Comparison of ENCODE assay signal across 16 mouse cellular contexts in genomic region chr4:95417075-95417474, GRCm38 (mm10).
DNase-seq lines count a peak whose midpoint lies in the region; ATAC-seq and TF ChIP-seq lines count a peak whose summit lies in the region.
"Had no signal": no experiment of that assay in that cellular context is flagged by ENCODE, and none has a peak within 500 bp of the region (broad histone marks: within the 10 kb centered on the region; RNA-seq: fewer than 3 reads in every experiment).

No protein-coding gene starts in this region.

- no peak for TF ChIP-seq POLR2A in ES-Bruce4 (IDR thresholded peaks at IDR 0.05; ENCODE audit: insufficient read depth, low read length)

- no peak overlapping the region for H3K27ac ChIP-seq in heart, embryonic 11.5 days (ENCODE audit: low read depth, low read length)
- H3K27ac ChIP-seq in ES-Bruce4 (ENCODE audit: insufficient read depth, low read length) = no peak overlapping the region
- no peak overlapping the region for H3K27ac ChIP-seq in stomach, postnatal 0 days (replicated peaks)
- no peak overlapping the region for H3K27ac ChIP-seq in liver, postnatal 0 days (ENCODE audit: low read depth)
- H3K27ac ChIP-seq: forebrain, embryonic 15.5 days; liver, embryonic 14.5 days; midbrain, embryonic 13.5 days had no signal

- peak; percentile 61 for DNase-seq in heart, adult 11 months
- peak; percentile 24 for DNase-seq in adrenal gland, postnatal 14 days
- DNase-seq in kidney, postnatal 10 days = peak; percentile 32
- no peak for DNase-seq in right cerebral cortex, adult 18-20 months
- DNase-seq in stomach, postnatal 0 days (ENCODE audit: low spot score) = no peak
- DNase-seq in liver, postnatal 0 days = no peak
- DNase-seq: cerebellum, adult 11-12 months; layer of hippocampus, postnatal 36 days; lung, postnatal 14 days; thymus, adult 18-20 months had no signal

- TF ChIP-seq EP300 in ES-Bruce4 (IDR thresholded peaks at IDR 0.05; ENCODE audit: insufficient read depth, low read depth, low read length) = peak; percentile 86
- TF ChIP-seq EP300 in stomach, postnatal 0 days (optimal IDR thresholded peaks at IDR 0.05) = no peak
- TF ChIP-seq EP300 in liver, postnatal 0 days (IDR thresholded peaks at IDR 0.05; ENCODE audit: low read depth) = no peak

- 35% methylated on average over 2 of the region's 2 CpGs for WGBS in heart, embryonic 11.5 days (ENCODE audit: insufficient replicate concordance)
- WGBS in stomach, postnatal 0 days = 54% methylated on average over 2 of the region's 2 CpGs
- 24% methylated on average over 2 of the region's 2 CpGs for WGBS in liver, postnatal 0 days (ENCODE audit: insufficient replicate concordance)

- ATAC-seq in heart, embryonic 11.5 days (replicated peaks; ENCODE audit: insufficient number of reproducible peaks, low FRiP score, low TSS enrichment) = no peak
- no peak for ATAC-seq in stomach, postnatal 0 days (ENCODE audit: low FRiP score, low TSS enrichment)
- no peak for ATAC-seq in liver, postnatal 0 days
- ATAC-seq: forebrain, embryonic 15.5 days; hindbrain, embryonic 16.5 days; midbrain, embryonic 13.5 days had no signal

- H3K9ac ChIP-seq in heart, embryonic 11.5 days (ENCODE audit: low read depth, low read length) = no peak overlapping the region
- no peak overlapping the region for H3K9ac ChIP-seq in ES-Bruce4 (ENCODE audit: low read depth, poor library complexity, severe bottlenecking)
- no peak overlapping the region for H3K9ac ChIP-seq in stomach, postnatal 0 days (ENCODE audit: low read length)
- H3K9ac ChIP-seq in liver, postnatal 0 days (replicated peaks) = no peak overlapping the region
- H3K9ac ChIP-seq: forebrain, embryonic 15.5 days; liver, embryonic 14.5 days; midbrain, embryonic 13.5 days had no signal

- H3K27me3 ChIP-seq in heart, embryonic 11.5 days (ENCODE audit: control insufficient read depth, insufficient read depth, low read length) = no peaks in the 10 kb centered on the region
- no peaks in the 10 kb centered on the region; the same call in 1 of the 2 replicates for H3K27me3 ChIP-seq in ES-Bruce4 (ENCODE audit: control insufficient read depth, insufficient read depth, low read length, poor library complexity, severe bottlenecking)
- H3K27me3 ChIP-seq in stomach, postnatal 0 days (ENCODE audit: control insufficient read depth, insufficient read depth, low read length) = no peaks in the 10 kb centered on the region
- no peaks in the 10 kb centered on the region for H3K27me3 ChIP-seq in liver, postnatal 0 days (ENCODE audit: insufficient read depth, low read length)
- H3K27me3 ChIP-seq: forebrain, embryonic 15.5 days; midbrain, embryonic 13.5 days had no signal

- no peak overlapping the region for H3K4me2 ChIP-seq in heart, embryonic 11.5 days
- no peak overlapping the region for H3K4me2 ChIP-seq in stomach, postnatal 0 days (replicated peaks; ENCODE audit: low read depth)
- no peak overlapping the region for H3K4me2 ChIP-seq in liver, postnatal 0 days (ENCODE audit: low read depth, low read length)
- H3K4me2 ChIP-seq: forebrain, embryonic 15.5 days; midbrain, embryonic 13.5 days had no signal

- no peaks in the 10 kb centered on the region for H3K9me3 ChIP-seq in heart, embryonic 11.5 days (replicated peaks; ENCODE audit: control insufficient read depth, low read length)
- H3K9me3 ChIP-seq in ES-Bruce4 (replicated peaks; ENCODE audit: control insufficient read depth, insufficient read depth, low read length, poor library complexity, severe bottlenecking) = no peaks in the 10 kb centered on the region
- H3K9me3 ChIP-seq in stomach, postnatal 0 days (ENCODE audit: control insufficient read depth, low read length) = 0 out of 2 replicates have a peak, but pooled peaks cover 4% of the 10 kb centered on the region
- H3K9me3 ChIP-seq in liver, postnatal 0 days (ENCODE audit: low read length) = no peaks in the 10 kb centered on the region
- H3K9me3 ChIP-seq: forebrain, embryonic 15.5 days had no signal

- no peaks in the 10 kb centered on the region for H3K4me1 ChIP-seq in heart, embryonic 11.5 days (ENCODE audit: control insufficient read depth, insufficient read depth, low read length)
- peaks cover 3% of the 10 kb centered on the region for H3K4me1 ChIP-seq in ES-Bruce4 (ENCODE audit: control insufficient read depth, insufficient read depth, low read length)
- no peaks in the 10 kb centered on the region for H3K4me1 ChIP-seq in stomach, postnatal 0 days (replicated peaks; ENCODE audit: control insufficient read depth, insufficient read depth)
- no peaks in the 10 kb centered on the region for H3K4me1 ChIP-seq in liver, postnatal 0 days (ENCODE audit: insufficient read depth)
- H3K4me1 ChIP-seq: forebrain, embryonic 15.5 days; midbrain, embryonic 13.5 days had no signal

- no peaks in the 10 kb centered on the region for H3K36me3 ChIP-seq in heart, embryonic 11.5 days (ENCODE audit: control insufficient read depth, insufficient read depth, low read length)
- H3K36me3 ChIP-seq in ES-Bruce4 (ENCODE audit: control insufficient read depth, insufficient read depth, low read length, poor library complexity, severe bottlenecking) = no peaks in the 10 kb centered on the region
- no peaks in the 10 kb centered on the region for H3K36me3 ChIP-seq in stomach, postnatal 0 days (ENCODE audit: control insufficient read depth, insufficient read depth, low read length)
- H3K36me3 ChIP-seq in liver, postnatal 0 days (replicated peaks; ENCODE audit: insufficient read depth, low read length) = no peaks in the 10 kb centered on the region
- H3K36me3 ChIP-seq: forebrain, embryonic 15.5 days; midbrain, embryonic 13.5 days had no signal

- no peak overlapping the region for H3K4me3 ChIP-seq in heart, embryonic 11.5 days (ENCODE audit: low read depth, low read length)
- H3K4me3 ChIP-seq in ES-Bruce4 (ENCODE audit: low read depth, low read length) = no peak overlapping the region
- no peak overlapping the region for H3K4me3 ChIP-seq in stomach, postnatal 0 days (ENCODE audit: low read depth, low read length)
- H3K4me3 ChIP-seq in liver, postnatal 0 days (ENCODE audit: low read depth, low read length) = no peak overlapping the region
- H3K4me3 ChIP-seq: forebrain, embryonic 15.5 days; midbrain, embryonic 13.5 days had no signal

- TF ChIP-seq CTCF in ES-Bruce4 (IDR thresholded peaks at IDR 0.05; ENCODE audit: low read depth, low read length) = no peak
- TF ChIP-seq CTCF in stomach, postnatal 0 days (IDR thresholded peaks at IDR 0.05; ENCODE audit: low read depth) = no peak
- no peak for TF ChIP-seq CTCF in liver, postnatal 0 days (IDR thresholded peaks at IDR 0.05; ENCODE audit: low read depth)

Comparison
In these comparisons a context has a peak if more than half of its experiments do, and no peak if none do; other contexts are left out.
1. DNase-seq: peak in heart, adult 11 months (single experiment), adrenal gland, postnatal 14 days (single experiment) and kidney, postnatal 10 days (single experiment); none in right cerebral cortex, adult 18-20 months (single experiment), stomach, postnatal 0 days (single experiment) and liver, postnatal 0 days (single experiment).